Mouse (Mus musculus) cerebellum, postnatal 25 days (tissue): ENCODE measurements at regions not wholly inside any gene's neighbourhood (a gene's known extent, or its start where the extent isn't known, plus 50 kb on each side); places are given as distances from the start of the nearest gene placed in this dataset.

Experiments
- DNase-seq, 2 experiments: peaks; one replicate each; pipeline ENCODE4 v3.0.0; 2021; ENCODE audit warnings: mixed read lengths in 2 of 2

- DNase-seq = no peak
Measured at GRCm38 (mm10) chr17:64382894-64383293, 51.2 kb upstream of the Pja2 start.

GRCm38 (mm10) chr17:64383600-64383999 is 51.9 kb upstream of the Pja2 start:
- DNase-seq = no peak

- DNase-seq = no peak
Measured at GRCm38 (mm10) chr17:64390349-64390748, 58.6 kb upstream of the Pja2 start.

GRCm38 (mm10) chr17:64397254-64397897 is 65.7 kb upstream of the Pja2 start:
- DNase-seq = no peak

GRCm38 (mm10) chr17:64398114-64398692 is 66.5 kb upstream of the Pja2 start:
- DNase-seq = no peak

GRCm38 (mm10) chr17:64398708-64399107 is 67.0 kb upstream of the Pja2 start:
- DNase-seq = no peak

- no peak for DNase-seq
Measured at GRCm38 (mm10) chr17:64406742-64407254, 75.1 kb upstream of the Pja2 start.

- DNase-seq = no peak
Measured at GRCm38 (mm10) chr17:64407255-64408011, 75.7 kb upstream of the Pja2 start.

- DNase-seq = no peak
Measured at GRCm38 (mm10) chr17:64425811-64426210, 94.1 kb upstream of the Pja2 start.

- no peak for DNase-seq
Measured at GRCm38 (mm10) chr17:64426536-64426935, 94.8 kb upstream of the Pja2 start.

GRCm38 (mm10) chr17:64439571-64439970 is 107.9 kb upstream of the Pja2 start:
- no peak for DNase-seq

GRCm38 (mm10) chr17:64454736-64455135 is 123.0 kb upstream of the Pja2 start:
- no peak for DNase-seq

GRCm38 (mm10) chr17:64466273-64466672 is 134.3 kb upstream of the Man2a1 start:
- DNase-seq = no peak

GRCm38 (mm10) chr17:64466746-64467145 is 133.8 kb upstream of the Man2a1 start:
- DNase-seq = no peak

- DNase-seq = no peak
Measured at GRCm38 (mm10) chr17:64467297-64467696, 133.2 kb upstream of the Man2a1 start.

GRCm38 (mm10) chr17:64469754-64470400 is 130.7 kb upstream of the Man2a1 start:
- no peak for DNase-seq

GRCm38 (mm10) chr17:64480607-64481038 is 119.9 kb upstream of the Man2a1 start:
- DNase-seq = peak; percentile 14 to 18

GRCm38 (mm10) chr17:64484835-64485234 is 115.7 kb upstream of the Man2a1 start:
- no peak for DNase-seq

GRCm38 (mm10) chr17:64489769-64490335 is 110.7 kb upstream of the Man2a1 start:
- DNase-seq = no peak

- no peak for DNase-seq
Measured at GRCm38 (mm10) chr17:64490664-64491063, 109.9 kb upstream of the Man2a1 start.

GRCm38 (mm10) chr17:64491922-64492353 is 108.6 kb upstream of the Man2a1 start:
- DNase-seq = no peak

GRCm38 (mm10) chr17:64492614-64493269 is 107.8 kb upstream of the Man2a1 start:
- DNase-seq = peak in 1 of 2 experiments; percentile 21
